Mouse (Mus musculus) heart, adult 9 months (tissue): ENCODE results near the gene Mob3c.

ENCODE experiments used
- DNase-seq, 2 experiments: peaks; one replicate each; pipeline ENCODE4 v3.0.0; 2022; ENCODE audit warnings: low spot score in 2 of 2

Gene Mob3c

DNA sequence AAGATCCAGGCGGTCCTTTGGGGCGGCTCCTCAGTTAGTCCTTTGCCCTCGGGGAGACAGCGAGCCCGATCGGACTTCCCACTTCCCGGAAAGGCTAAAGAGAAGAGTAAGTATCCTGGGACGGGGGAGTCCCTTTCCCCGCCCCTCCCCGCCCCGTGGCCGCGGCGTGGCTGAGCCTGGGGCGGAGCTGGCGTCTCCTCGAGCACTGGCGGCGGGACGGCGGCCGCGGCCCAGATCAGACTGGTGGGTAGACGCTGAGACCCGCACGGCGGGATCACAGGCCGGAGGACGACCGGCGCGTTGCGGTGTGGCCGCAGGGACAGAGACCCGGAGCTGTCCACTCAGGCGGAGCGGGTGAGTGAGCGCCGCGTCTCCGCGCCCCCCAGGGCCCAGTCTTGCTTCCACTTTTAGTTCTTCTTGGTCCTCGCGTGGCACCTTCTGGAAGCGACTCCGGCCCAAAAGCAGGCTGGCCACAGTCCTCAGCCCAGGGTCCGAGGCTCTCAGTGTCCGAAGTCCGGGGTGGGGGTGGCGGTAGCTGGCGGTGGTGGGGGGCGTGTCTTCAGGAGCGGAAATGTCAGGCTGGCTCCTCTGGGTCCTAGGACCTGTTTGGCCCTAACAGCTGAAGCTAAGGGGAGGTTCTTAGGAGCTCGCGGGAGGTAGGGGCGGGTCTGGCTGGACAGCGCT lies at the start of gene Mob3c:
TSS of gene Mob3c (plus strand) at position 205 of the 684 bp plus-strand sequence.
- peak; percentile 84 to 86 for DNase-seq

DNA sequence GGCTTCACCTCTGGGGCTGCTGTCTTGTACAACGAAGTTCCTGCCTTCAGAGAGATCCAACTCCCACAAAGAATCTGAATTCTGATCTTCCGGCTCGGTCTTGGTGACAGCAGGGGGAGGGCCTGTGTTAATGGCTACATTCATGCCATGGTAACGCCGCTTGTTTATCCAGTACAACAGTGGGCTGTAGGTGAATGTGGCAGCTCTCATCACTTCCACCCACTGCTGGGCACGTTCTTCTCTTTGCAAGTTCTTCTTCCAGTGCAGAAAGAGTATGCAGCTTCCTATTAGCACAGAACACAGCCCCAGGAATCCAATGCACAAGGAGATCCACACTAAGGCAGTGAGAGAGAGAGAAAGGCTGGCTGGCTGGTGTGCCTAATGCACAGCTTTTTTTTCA lies 47.6 kb upstream of the Mob3c start:
- no peak for DNase-seq

DNA sequence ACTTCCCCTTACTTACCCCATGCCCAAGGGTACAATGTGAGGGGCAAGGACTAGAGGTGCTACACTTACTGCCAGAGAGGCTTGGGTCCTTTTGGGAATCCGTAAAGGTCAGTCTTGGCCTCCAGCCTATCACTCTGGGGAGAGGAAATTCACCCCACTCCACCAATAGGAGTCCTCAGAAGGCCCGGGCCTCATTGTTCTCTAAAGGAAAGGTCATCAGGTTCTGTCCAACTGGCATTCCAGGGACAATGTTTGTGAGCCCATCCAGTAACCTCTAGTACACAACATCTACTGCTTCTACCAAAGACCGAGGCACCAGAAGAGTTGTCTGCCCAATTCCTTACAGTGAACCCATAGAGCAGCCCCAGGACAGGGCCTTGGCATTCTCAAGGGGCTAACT lies 47.0 kb upstream of the Mob3c start, which contains the start of gene Tex38:
TSS of gene Tex38 (minus strand) at position 101 of the 400 bp plus-strand sequence.
- no peak for DNase-seq

DNA sequence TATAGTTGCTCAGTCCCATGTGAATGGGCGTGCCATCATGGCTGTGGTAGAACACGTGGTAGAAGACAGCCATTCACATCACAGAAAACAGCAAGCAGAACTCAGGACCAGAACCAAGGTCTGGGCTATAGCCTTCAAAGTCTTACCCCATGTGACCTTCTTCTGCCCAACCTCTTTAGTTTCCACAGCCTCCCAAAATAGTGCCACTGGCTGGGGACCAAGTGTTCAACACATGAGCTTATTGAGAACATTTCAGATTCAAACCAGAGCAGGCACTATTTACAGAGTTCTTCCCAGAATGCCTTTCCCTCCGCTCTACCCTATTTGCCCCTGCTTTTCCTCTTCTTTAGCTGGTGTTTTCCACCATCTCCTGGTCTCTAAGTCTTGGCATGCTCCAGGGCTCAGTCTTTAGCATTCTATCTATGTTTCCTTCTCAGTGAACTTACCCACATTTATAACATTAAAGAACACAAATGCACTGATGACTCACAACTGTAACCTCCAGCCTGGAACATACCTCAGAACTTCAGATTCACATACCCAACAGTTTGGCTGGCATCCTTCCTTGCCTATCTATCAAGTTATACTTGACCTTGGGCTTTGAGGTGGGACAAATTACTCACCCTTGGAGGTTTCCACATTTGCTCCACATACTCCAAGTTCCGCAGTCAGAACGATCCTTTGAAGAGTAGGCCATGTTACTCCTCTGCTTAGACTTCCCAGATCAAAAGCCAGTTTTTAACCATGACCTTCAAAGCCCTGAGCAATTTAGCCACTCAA lies 45.7 kb upstream of the Mob3c start:
- DNase-seq, result peak in 1 of 2 experiments; percentile 13

DNA sequence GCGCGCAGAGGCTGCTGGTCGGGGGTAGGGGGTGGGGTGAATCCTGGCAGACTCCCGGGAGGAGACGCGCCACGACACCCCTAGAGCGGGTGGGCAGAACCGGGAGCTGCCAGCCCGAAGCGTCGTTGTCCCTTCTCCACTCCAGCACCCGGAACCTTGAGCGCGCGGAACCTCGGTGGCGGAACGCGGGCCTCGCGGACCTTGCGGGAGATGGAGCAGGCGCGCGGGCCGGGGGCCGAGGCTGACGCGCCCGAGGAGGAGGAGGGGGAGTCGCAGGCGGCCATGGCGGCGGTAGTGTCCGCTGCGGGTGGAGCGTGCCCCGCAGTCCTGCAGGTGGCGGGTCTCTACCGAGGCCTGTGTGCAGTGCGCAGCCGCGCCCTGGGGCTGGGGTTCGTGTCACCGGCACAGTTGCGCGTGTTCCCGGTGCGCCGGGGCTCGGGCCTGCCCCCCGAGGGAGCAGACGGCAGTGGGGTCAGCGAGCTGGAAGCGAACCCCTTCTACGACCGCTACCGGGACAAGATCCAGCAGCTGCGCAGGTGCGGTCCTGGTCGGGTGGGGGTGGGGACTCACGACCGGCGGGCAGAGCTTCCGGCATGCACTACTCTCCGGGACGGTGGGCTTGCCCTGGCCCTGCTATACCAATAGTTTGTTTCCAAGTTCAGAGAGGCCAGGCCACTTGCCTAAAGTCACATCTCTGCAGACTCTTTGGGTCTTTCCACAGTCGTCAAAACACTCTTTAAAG lies 43.0 kb upstream of the Mob3c start, which contains the start of gene Atpaf1:
TSS of gene Atpaf1 (plus strand) at position 44 of the 742 bp plus-strand sequence.
- peak; percentile 65 to 67 for DNase-seq

DNA sequence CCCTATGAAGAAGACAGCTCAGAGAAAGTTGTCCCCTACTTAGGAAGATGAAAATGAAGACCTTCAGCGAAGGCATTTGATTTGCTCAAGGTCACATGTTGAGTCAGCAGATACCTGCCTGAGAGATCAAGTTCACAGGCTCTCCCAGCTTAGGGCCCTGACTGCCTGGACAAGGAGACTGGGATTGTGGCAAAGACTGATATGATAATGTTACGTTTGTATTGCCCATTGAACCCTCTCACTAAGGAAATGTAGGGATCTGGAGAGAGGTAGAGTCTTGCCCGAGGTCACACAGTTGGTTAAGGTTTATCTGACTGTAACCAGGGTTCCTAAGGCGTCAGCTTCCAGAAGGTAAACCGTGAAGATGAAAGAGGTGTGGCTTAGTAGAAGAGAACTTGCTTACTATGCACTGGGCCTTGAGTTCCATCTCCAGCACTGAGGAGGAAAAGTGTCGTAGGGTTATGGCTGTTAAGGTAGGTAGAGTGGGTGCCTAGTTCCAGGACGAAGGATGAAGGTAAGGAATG lies 42.3 kb upstream of the Mob3c start:
- DNase-seq, result no peak

DNA sequence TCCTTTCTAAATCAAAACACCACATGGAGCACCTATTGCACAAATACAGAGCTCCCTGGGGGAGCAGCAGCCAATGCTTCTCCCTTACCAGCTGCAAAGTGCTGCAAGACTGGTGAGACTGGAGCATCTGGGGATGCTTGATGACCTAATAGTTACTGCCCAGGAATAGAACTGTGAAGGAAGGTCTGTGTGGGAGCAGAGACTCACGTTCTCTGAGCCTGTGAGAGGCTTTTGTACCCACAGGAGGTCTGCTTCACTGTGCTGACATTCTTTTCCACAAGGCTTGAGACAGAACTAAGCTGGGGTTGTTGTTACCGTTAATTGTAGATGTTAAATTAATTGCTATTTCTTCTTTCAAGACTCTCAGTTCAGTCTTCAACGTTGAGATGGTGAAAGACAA lies 37.0 kb upstream of the Mob3c start:
- DNase-seq, result no peak

DNA sequence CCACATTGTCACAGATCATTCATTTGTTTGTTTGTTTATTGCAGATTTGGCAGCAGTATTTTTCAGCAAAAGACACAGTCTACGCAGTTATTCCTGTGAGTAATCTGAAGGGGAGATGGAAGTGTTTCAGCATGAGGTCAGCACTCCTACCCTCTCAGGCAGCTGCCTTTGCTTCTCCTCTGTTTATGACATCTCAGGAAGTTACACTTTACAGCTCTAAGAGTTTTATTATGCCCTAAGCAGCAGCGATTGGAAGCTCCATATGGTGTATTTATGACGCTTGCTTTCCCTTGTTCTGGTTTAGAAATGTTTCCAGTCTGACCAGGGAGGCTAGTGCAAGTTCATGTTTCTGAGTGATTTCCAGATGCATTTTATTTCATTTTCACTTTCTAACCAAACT lies 32.5 kb upstream of the Mob3c start:
- no peak for DNase-seq

DNA sequence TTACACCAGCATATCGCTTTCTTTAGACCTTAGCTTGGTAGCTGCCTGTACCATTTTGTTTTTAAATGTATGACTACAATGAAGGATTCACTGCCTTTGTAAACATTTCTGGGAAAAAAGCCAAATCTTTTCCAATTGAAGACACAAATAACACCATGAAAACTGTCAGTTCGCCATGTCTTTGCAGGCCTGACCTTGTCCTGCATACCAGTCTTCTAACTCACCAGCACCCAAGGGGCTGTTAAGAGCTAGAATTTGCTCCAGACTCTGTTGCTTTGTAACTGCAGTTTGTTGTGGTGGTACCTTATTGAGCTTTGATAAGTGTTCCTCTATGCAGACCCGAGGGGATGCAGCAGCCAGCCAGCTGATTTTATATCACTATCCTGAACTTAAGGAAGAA lies 27.9 kb upstream of the Mob3c start:
- DNase-seq, result no peak

DNA sequence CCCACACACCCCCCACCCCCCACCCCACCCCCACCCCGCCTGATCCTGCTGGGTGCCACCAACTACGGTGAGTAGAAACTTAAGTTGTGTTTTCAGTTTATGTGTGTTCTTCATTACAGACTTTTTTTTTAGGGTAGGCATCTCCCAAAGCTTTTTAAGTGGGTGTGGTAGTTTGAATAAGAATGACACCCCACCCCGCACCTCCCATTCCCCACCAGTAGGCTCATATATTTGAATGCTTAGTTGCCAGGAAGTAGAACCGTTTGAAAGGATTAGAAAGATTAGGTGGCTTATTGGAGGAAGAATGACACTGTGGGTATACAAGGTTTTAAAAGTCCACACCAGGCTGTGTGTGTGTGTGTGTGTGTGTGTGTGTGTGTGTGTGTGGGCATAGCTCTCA lies 15.6 kb upstream of the Mob3c start:
- no peak for DNase-seq

DNA sequence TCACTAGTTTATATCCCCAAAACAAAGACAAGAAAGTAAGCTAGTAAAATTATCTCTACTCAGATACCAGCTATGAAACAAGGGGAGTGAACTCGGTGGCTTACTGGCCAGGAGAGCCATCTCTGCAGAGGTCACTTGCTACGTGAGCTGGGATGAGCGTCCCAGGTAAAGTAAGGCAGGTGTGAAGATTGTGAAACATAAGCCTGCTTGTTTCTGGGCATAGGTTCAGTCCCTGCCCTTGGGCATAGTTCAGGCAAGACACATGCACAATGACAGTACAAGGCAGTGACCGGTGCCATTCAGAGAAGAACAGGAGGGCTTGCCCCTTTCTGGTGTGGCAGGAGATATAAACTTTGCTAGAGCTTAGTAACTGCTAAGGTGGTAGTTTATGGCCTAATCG lies 12.3 kb upstream of the Mob3c start:
- DNase-seq, result no peak

DNA sequence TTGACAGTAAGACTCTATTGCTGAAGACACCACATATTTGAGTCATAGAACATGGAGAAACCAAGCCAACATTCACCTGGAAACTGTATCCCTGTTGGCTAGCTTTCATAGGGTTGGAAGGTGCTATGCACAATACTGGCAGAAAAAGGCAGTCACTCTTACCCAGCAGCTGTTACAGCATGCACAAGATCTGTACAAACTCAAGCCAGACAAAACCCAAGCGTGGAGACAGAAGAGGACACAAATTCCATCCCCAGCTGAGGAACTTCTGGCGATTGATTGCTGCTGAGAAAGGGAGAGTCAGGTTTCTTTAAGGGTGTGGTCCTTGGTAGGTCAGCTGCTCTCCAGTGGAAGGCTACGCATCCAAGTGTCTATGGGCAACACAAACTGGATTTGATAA lies 7.7 kb upstream of the Mob3c start:
- no peak for DNase-seq

DNA sequence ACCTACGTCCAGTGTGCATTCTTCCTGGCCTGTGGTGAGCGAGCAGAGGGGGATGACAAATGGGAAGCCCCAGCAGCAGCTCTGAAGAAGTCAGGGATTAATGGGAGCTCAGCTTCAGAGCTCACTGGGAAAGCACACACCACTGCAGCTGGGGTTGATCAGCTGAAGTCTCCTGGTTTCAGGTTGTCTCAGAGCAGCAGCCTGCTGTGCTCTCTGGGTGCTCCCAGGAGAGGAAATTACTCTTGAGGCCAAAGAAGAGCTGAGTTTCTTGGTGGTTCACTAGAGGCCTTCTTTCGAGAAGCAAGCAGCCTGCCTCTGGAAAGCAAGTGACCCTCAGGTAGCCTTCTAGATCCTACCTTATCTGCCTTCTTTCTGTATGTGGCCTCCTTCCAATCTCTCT lies 6.9 kb upstream of the Mob3c start:
- DNase-seq, result no peak

DNA sequence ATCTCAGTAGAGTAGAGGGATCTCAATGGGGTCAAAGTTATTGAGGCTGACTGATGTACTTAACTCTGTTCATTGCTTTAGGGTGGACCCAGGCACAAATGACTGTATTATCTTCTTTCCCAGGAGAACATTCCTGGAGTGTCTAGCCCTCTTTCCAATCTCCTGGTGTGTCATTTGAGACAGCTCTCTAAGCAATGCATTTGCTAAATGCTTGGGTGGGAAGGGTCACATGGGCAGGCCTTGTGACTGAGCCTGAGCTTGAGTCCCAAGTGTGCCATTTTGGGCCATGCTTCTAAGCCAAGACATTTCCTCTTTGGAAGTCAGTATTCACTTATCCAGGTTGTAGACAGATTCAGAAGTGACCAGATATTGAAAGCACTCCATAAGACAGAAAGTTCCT lies 6.5 kb upstream of the Mob3c start:
- DNase-seq, result no peak

DNA sequence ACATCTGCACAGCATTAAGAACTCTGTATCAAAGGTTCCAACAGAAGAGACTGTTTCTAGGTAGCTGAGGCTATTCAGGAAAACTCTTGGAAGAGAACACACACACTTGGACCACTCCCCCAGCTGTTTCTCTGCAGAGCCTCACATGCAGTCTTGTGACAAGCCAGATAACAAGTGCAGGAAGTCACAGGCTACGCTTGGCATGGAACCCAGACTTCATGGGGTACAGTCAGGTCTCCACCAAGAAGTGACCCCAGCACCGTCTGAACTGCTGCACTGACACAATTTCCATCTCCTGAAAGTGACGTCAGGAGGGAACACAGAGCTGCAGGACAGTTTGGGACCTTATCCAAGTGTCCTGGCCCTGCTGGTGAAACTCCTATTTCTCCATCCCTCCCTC lies 6.0 kb upstream of the Mob3c start:
- DNase-seq, result peak; percentile 40 to 51

DNA sequence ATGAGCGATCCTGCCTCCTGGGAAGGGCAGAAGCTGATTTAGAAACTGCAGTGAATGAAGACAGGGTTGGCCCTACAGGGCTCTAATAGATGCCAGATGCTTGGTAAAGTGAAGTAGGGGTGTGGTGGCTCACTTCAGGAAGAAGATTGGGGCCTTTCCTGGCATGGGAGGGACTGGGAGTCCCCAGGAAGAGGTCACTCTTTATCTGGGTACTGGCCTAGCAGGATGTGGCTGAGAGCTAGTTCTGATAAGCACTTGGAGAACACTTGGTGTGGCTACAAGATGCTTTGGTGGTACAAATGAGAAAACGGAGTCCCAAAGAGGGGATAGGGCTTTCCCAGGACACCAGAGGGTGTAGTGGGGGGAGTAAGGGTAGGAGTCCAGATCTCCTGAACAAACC lies 3.7 kb upstream of the Mob3c start:
- DNase-seq, result no peak

DNA sequence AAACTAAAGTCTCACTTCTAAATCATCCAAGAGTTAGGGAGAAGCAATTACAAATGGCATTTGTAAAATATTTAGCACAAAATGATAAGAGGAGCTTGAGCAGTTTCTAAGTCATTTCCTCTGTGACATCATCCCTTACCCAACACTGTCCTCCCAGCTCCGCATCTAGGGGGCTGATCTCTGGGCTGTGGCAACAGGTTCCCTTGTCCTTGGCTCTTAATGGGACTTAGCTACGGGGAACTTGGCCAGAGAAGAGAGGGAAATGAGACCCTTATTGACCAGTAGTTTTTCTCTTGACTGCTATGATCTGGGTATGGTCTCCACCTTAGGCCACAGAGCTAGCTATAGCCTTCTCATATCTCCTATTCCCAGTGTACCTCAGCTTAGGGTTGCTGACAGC lies 2.6 kb upstream of the Mob3c start:
- no peak for DNase-seq

DNA sequence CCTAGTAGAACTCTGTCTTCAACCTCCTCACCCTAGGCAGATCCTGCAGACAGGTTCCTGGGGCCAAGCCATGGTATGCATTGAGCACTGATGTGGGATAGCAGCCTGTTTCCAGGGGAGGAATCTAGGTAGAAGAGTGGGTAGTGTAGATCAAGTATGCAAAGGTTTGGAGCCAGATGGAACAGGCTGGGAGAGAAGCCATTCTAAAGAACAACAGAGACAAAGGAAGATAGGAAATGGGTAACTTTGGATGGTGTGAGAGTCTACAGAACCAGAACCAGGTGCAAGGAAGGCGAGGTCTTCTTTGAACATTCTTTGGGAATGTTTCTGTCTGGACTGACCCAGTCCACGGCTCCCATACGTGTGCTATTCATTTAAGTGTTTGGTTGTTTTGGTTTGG lies 826 bp upstream of the Mob3c start:
- DNase-seq, result no peak

DNA sequence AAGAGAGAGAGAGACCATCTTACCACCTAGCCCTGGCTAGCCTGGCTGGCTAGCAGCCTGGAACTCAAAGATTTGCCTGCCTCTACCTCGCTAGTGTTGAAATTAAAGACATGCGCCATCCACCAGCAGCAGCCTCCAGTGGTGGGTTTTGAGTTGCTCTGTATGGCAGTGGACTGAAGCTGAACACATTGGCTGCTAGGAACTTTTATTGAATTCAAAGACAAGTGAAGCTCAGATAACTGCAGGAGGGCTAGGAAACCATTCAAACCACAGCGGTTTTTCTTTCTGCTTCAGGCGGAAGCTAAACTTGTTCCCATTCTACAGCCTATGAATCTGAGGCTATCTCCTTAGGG lies 381 bp upstream of the Mob3c start:
- no peak for DNase-seq

DNA sequence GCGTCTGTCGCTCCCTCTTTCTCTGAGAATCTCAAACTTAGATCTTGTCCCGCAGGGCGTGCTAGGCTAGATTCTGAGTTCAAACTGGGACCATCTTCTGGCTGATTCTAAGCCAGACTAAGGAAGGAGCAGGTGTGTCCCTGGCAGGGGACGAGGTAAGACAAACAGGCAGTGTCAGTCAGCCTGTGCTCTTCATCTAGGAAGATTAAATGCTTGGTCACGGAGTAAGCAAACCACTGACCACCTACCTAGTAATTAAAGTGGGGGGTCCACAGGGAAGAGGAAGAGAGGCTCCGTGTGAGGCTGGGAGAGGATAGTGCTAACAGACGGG lies 645 bp downstream of the Mob3c start:
- DNase-seq, result no peak

DNA sequence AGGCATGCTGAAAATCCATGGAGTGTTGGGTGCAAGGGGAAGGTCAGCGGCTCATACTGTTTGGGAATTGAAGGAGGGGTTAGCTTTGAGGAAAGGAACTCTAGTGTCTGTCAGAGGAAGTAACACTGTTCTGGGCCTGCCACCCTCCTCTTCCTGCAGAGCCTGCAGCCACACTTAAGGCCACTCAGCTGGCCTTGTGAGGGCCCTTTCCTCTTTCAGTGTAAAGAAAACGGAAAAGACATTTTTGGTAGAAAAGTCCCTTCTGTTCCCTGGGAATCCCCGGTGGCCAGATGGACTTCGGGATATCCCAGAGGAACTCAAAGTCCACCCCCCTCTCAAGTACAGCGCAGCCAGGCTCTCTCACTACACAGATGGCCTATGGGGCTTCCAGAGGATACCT lies 2.6 kb downstream of the Mob3c start:
- DNase-seq, result peak in 1 of 2 experiments; percentile 50

DNA sequence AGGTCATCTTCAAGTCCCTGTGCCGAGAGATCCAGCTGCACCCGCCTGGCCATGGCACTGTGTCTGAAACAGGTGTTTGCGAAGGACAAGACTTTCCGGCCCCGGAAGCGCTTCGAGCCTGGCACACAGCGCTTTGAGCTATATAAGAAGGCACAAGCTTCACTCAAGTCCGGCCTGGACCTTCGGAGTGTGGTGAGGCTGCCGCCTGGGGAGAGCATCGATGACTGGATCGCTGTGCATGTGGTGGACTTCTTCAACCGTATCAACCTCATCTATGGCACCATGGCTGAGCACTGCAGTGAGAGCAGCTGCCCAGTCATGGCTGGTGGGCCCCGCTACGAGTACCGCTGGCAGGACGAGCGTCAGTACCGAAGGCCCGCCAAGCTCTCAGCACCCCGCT lies 3.3 kb downstream of the Mob3c start:
- DNase-seq, result no peak

DNA sequence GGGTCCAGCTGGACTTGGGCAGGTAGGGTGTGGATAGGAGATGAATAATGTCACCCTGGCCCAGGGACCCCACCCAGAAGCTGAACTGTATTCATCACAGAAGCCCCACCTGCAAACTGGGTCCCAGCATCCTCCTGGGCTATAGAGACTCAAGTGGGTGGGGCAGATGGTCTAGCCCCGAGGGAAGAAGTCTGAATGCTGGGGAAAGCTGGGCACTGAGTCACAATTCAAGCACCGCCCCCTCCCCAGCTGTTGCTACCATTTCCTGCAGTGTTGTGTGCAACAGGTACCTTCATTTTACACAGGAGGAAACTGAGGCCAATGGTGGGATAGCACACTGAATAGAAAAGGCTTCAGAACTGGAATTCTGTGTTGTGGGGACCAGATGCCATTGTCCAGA lies 4.1 kb downstream of the Mob3c start:
- no peak for DNase-seq
